Mouse (Mus musculus): ENCODE results near the gene Smad6. TPM values are rescaled to one million over a fixed set of nuclear protein-coding genes. Genes with fewer than 3 reads are reported as not detected.
A peak's percentile ranks its signal among the peaks of the same experiment; 100 is the strongest.

Smad6 gene
- polyA plus RNA-seq, 1 experiment from 2014 or later: 19.3 TPM

DNA sequence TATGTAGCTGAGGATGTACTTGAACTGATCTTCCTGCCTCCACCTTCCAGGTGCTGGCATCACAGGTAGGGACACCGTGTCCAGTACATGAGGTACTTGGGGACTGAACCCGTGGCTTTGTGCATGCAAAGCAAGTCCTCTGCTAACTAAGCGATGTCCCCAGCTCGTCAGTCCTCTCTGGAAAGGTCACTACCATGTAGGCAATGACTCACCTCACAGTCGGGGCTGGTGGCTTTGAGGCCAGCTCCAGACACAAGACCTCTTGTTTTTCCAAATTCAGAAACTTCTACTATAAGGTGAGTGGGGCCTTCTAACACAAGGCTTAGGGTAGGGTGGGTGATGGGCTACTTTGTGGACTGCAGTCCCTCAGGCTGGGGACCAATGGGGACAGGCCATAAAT, 21.8 kb downstream of the Smad6 start:
- H3K9me3 ChIP-seq: no peaks in the 10 kb centered on the region
- H3K27ac ChIP-seq (replicated peaks): no peak overlapping the region
- H3K27me3 ChIP-seq (replicated peaks): no peaks in the 10 kb centered on the region
- H3K4me3 ChIP-seq: no peak overlapping the region
- H3K36me3 ChIP-seq: peaks cover 95% of the 10 kb centered on the region
- no peak overlapping the region for H3K4me2 ChIP-seq
- peaks cover 76% of the 10 kb centered on the region for H3K4me1 ChIP-seq
- WGBS: 76% methylated on average over 5 of the region's 5 CpGs
- no peak for ATAC-seq (ENCODE audit: extremely low read depth, insufficient number of reproducible peaks, low FRiP score, low TSS enrichment)
- H3K9ac ChIP-seq: no peak overlapping the region

- Histone ChIP-seq H3K4me2 (no peak overlapping the region), H3K9me3 (no peaks in the 10 kb centered on the region), H3K9ac (peak overlapping the region; percentile 1; the same call in 1 of the 2 replicates), H3K27me3 (replicated peaks) (no peaks in the 10 kb centered on the region), H3K4me3 (no peak overlapping the region), H3K4me1 (peaks cover 70% of the 10 kb centered on the region), H3K27ac (replicated peaks) (no peak overlapping the region), H3K36me3 (peaks cover 95% of the 10 kb centered on the region)
- 72% methylated on average over 9 of the region's 9 CpGs for WGBS
- no peak for ATAC-seq (ENCODE audit: extremely low read depth, insufficient number of reproducible peaks, low FRiP score, low TSS enrichment)
These were observed 22.7 kb downstream of the Smad6 start for GRCm38 (mm10) chr9:63999194-63999593.

GRCm38 (mm10) chr9:63998026-63998425, 23.8 kb downstream of the Smad6 start:
- Histone ChIP-seq H3K4me2 (no peak overlapping the region), H3K27me3 (replicated peaks) (no peaks in the 10 kb centered on the region), H3K4me3 (no peak overlapping the region), H3K9me3 (no peaks in the 10 kb centered on the region), H3K4me1 (peaks cover 71% of the 10 kb centered on the region), H3K9ac (peak overlapping the region; percentile 15; the same call in 1 of the 2 replicates), H3K27ac (replicated peaks) (peak overlapping the region; percentile 54), H3K36me3 (peaks cover 93% of the 10 kb centered on the region)
- ATAC-seq (ENCODE audit: extremely low read depth, insufficient number of reproducible peaks, low FRiP score, low TSS enrichment): no peak
- 78% methylated on average over 14 of the region's 14 CpGs for WGBS

GRCm38 (mm10) chr9:63997439-63997838, 24.4 kb downstream of the Smad6 start:
- Histone ChIP-seq H3K4me1 (peaks cover 71% of the 10 kb centered on the region), H3K9me3 (no peaks in the 10 kb centered on the region), H3K27ac (replicated peaks) (peak overlapping the region; percentile 54), H3K4me2 (no peak overlapping the region), H3K9ac (peak overlapping the region; percentile 16; the same call in 1 of the 2 replicates), H3K4me3 (no peak overlapping the region), H3K27me3 (replicated peaks) (no peaks in the 10 kb centered on the region), H3K36me3 (peaks cover 88% of the 10 kb centered on the region)
- WGBS: 64% methylated on average over 4 of the region's 4 CpGs
- no peak for ATAC-seq (ENCODE audit: extremely low read depth, insufficient number of reproducible peaks, low FRiP score, low TSS enrichment)

DNA sequence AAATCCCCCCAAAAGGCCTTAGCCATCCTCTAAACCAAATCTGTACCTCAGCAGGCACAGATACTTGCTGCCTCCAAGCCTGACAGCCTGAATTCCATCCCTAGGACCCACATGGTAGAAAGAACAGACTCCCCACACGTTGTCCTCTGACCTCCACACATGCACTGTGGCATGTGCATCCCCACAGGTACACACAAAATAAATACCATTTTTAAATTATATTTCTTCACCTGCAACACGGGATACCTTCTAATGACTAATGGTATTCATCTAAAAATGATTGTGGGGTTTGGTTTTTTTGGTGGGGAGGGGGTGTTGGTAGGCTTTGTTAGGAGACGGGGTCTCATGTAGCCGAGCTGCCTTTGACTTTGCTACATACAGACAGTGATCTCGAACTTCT, 28.6 kb downstream of the Smad6 start:
- ATAC-seq (ENCODE audit: extremely low read depth, insufficient number of reproducible peaks, low FRiP score, low TSS enrichment): no peak
- no peaks in the 10 kb centered on the region for H3K27me3 ChIP-seq (replicated peaks)
- H3K4me2 ChIP-seq: 0 out of 2 replicates have a peak overlapping the region, but pooled peaks have one; percentile 7
- H3K4me3 ChIP-seq: no peak overlapping the region
- peak overlapping the region; percentile 66 for H3K27ac ChIP-seq (replicated peaks)
- H3K36me3 ChIP-seq: peaks cover 81% of the 10 kb centered on the region
- WGBS: 75% methylated on average over 5 of the region's 5 CpGs
- H3K4me1 ChIP-seq: peaks cover 74% of the 10 kb centered on the region
- H3K9ac ChIP-seq: peak overlapping the region; percentile 44
- no peaks in the 10 kb centered on the region for H3K9me3 ChIP-seq

DNA sequence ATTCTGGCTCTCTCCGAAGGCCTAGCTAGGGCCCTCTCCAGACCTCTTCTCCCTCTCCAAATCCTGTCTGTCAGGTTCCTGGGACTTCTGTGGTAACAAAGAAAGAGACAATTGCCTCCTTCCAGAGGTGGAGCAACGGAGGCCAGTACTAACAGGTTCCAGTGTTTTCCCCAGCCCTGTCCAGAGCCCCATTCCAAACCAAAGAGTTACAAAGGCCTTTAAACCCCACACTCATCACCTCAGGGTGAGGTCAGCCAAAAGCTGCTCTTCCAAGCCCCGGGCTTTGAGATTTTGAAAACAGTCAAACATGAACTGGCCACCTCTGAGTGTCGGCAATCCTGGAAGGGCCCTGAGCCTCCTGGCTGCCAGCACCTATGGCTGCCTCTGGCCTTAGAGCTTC, 29.1 kb downstream of the Smad6 start:
- peak overlapping the region; percentile 66 for H3K27ac ChIP-seq (replicated peaks)
- H3K4me2 ChIP-seq: 0 out of 2 replicates have a peak overlapping the region, but pooled peaks have one; percentile 7
- H3K9me3 ChIP-seq: no peaks in the 10 kb centered on the region
- H3K4me1 ChIP-seq: peaks cover 74% of the 10 kb centered on the region
- H3K27me3 ChIP-seq (replicated peaks): no peaks in the 10 kb centered on the region
- no peak overlapping the region for H3K4me3 ChIP-seq
- H3K36me3 ChIP-seq: peaks cover 81% of the 10 kb centered on the region
- WGBS: 37% methylated on average over 4 of the region's 4 CpGs
- peak overlapping the region; percentile 44 for H3K9ac ChIP-seq
- ATAC-seq (ENCODE audit: extremely low read depth, insufficient number of reproducible peaks, low FRiP score, low TSS enrichment): no peak

GRCm38 (mm10) chr9:63991193-63991592, 30.7 kb downstream of the Smad6 start:
- H3K4me1 ChIP-seq: peaks cover 82% of the 10 kb centered on the region
- no peaks in the 10 kb centered on the region for H3K27me3 ChIP-seq (replicated peaks)
- H3K36me3 ChIP-seq: peaks cover 79% of the 10 kb centered on the region
- no peaks in the 10 kb centered on the region for H3K9me3 ChIP-seq
- 73% methylated on average over 4 of the region's 4 CpGs for WGBS
- H3K4me2 ChIP-seq: no peak overlapping the region
- no peak overlapping the region for H3K9ac ChIP-seq
- H3K4me3 ChIP-seq: no peak overlapping the region
- peak overlapping the region; percentile 17; the same call in 1 of the 2 replicates for H3K27ac ChIP-seq (replicated peaks)
- no peak for ATAC-seq (ENCODE audit: extremely low read depth, insufficient number of reproducible peaks, low FRiP score, low TSS enrichment)

DNA sequence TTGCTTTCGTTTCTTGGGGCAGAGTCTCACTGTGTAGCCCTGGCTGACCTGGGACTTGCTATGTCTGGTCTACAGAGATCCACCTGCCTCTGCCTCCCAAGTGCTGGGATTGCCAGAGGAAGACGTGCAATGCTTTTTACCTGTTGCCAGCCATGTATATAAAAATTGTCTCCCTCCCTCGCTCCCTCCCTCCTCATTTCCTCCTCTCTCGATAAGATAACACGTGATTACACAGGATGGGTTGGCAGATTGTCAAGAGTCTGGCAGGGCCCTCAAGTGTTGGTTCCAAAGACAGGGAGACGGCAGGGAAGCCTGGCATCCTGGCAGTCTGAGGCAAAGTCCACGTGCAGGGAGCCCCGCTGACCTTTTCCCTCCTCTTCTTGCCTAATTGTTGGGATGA, 32.2 kb downstream of the Smad6 start:
- Histone ChIP-seq H3K27ac (replicated peaks) (peak overlapping the region; percentile 53), H3K4me3 (no peak overlapping the region), H3K4me2 (no peak overlapping the region), H3K4me1 (peaks cover 98% of the 10 kb centered on the region), H3K27me3 (replicated peaks) (no peaks in the 10 kb centered on the region), H3K36me3 (peaks cover 63% of the 10 kb centered on the region), H3K9ac (peak overlapping the region; percentile 8; the same call in 1 of the 2 replicates), H3K9me3 (no peaks in the 10 kb centered on the region)
- WGBS: 26% methylated on average over 8 of the region's 8 CpGs
- ATAC-seq (ENCODE audit: extremely low read depth, insufficient number of reproducible peaks, low FRiP score, low TSS enrichment): no peak

- no peak for ATAC-seq (ENCODE audit: extremely low read depth, insufficient number of reproducible peaks, low FRiP score, low TSS enrichment)
- Histone ChIP-seq H3K4me3 (no peak overlapping the region), H3K27me3 (replicated peaks) (no peaks in the 10 kb centered on the region), H3K4me2 (no peak overlapping the region), H3K9me3 (no peaks in the 10 kb centered on the region), H3K36me3 (peaks cover 62% of the 10 kb centered on the region), H3K27ac (replicated peaks) (peak overlapping the region; percentile 53), H3K4me1 (peaks cover 100% of the 10 kb centered on the region), H3K9ac (no peak overlapping the region)
- 65% methylated on average over 12 of the region's 12 CpGs for WGBS
These were observed 32.6 kb downstream of the Smad6 start for GRCm38 (mm10) chr9:63989214-63989613.

DNA sequence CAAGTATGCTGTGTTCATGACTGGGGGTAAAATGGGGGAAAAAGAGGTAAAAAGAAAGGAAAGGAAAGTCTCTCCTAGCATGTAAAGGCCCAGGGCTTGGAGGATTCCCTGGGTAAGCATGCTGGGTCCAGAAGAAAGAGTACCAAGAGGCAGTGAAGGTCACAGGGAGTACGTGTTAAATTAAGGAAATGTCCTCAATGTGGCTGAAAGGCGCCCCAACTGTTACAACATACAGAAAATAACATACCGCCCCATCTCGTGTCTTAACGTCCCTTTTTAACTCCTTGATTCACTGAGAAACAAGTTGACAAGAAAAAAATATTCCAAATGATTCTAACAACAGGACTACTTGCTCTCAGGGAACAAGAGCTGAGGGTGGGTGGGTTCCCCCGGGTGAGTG, 36.7 kb downstream of the Smad6 start:
- ATAC-seq (ENCODE audit: extremely low read depth, insufficient number of reproducible peaks, low FRiP score, low TSS enrichment): no peak
- no peaks in the 10 kb centered on the region for H3K9me3 ChIP-seq
- H3K27me3 ChIP-seq (replicated peaks): no peaks in the 10 kb centered on the region
- no peak overlapping the region for H3K4me2 ChIP-seq
- no peak overlapping the region for H3K4me3 ChIP-seq
- H3K9ac ChIP-seq: peak overlapping the region; percentile 53
- 56% methylated on average over 6 of the region's 6 CpGs for WGBS
- H3K27ac ChIP-seq (replicated peaks): peak overlapping the region; percentile 82
- H3K4me1 ChIP-seq: peaks cover 100% of the 10 kb centered on the region
- peaks cover 54% of the 10 kb centered on the region for H3K36me3 ChIP-seq

- 75% methylated on average over 12 of the region's 12 CpGs for WGBS
- peaks cover 37% of the 10 kb centered on the region for H3K36me3 ChIP-seq
- peak overlapping the region; percentile 53; the same call in 1 of the 2 replicates for H3K9ac ChIP-seq
- H3K4me3 ChIP-seq: no peak overlapping the region
- peaks cover 100% of the 10 kb centered on the region for H3K4me1 ChIP-seq
- no peak overlapping the region for H3K4me2 ChIP-seq
- no peaks in the 10 kb centered on the region for H3K9me3 ChIP-seq
- peak overlapping the region; percentile 82 for H3K27ac ChIP-seq (replicated peaks)
- no peaks in the 10 kb centered on the region for H3K27me3 ChIP-seq (replicated peaks)
- ATAC-seq (ENCODE audit: extremely low read depth, insufficient number of reproducible peaks, low FRiP score, low TSS enrichment): no peak
These were observed 38.8 kb downstream of the Smad6 start for GRCm38 (mm10) chr9:63982937-63983632.

DNA sequence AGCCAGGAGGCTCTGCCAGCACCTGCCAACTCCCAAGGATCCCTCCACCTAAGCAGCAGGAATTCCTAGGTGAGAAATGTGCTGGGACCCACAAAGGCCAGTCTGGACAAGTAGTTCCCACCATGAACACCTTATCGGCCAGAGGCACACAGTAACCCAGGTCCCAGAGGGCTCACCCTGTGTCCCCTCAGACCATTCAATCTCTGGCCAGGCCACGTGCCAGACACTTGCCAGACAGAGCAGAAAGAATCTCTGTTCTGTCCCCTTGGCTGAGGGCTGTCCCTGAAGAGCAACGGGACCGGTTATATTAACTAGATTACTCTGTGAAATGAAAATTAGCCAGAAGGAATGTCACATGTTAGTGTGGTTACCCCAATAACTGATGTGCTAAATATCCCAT, 39.9 kb downstream of the Smad6 start:
- Histone ChIP-seq H3K27me3 (replicated peaks) (no peaks in the 10 kb centered on the region), H3K9ac (peak overlapping the region; percentile 3; the same call in 1 of the 2 replicates), H3K27ac (replicated peaks) (peak overlapping the region; percentile 46), H3K4me2 (no peak overlapping the region), H3K4me3 (no peak overlapping the region), H3K4me1 (peaks cover 100% of the 10 kb centered on the region), H3K36me3 (peaks cover 27% of the 10 kb centered on the region), H3K9me3 (no peaks in the 10 kb centered on the region)
- no peak for ATAC-seq (ENCODE audit: extremely low read depth, insufficient number of reproducible peaks, low FRiP score, low TSS enrichment)
- 50% methylated on average over 4 of the region's 4 CpGs for WGBS

All from heart, embryonic 13.5 days (tissue).